Mouse (Mus musculus) MEL-GATA-1-ER (cell line): ENCODE results near the gene Phldb2.

Source experiments
- DNase-seq: peaks from one replicate; pipeline ENCODE4 v3.0.0-alpha.2; 2012; ENCODE audit warnings: low read depth; ENCODE audit errors: extremely low read depth

The Phldb2 gene

GRCm38 (mm10) chr16:45742615-45743476 lies 210.6 kb downstream of the Phldb2 start, which contains the start of gene Abhd10:
TSS of gene Abhd10 (minus strand) at chr16:45742955.
- peak; percentile 63 for DNase-seq

- no peak for DNase-seq
Observed at GRCm38 (mm10) chr16:45737880-45738279, 215.5 kb downstream of the Phldb2 start.

- DNase-seq: no peak
Observed at GRCm38 (mm10) chr16:45736724-45737123, 216.7 kb downstream of the Phldb2 start.

- no peak for DNase-seq
Observed at GRCm38 (mm10) chr16:45729163-45729562, 224.2 kb downstream of the Phldb2 start.

- DNase-seq: no peak
Observed at GRCm38 (mm10) chr16:45724742-45725102, 228.7 kb downstream of the Phldb2 start.

- no peak for DNase-seq
Observed at GRCm38 (mm10) chr16:45724061-45724741, 229.2 kb downstream of the Phldb2 start, which contains the start of gene Tagln3. TSS of gene Tagln3 (minus strand) at chr16:45724608.

GRCm38 (mm10) chr16:45723172-45723901 lies 230.1 kb downstream of the Phldb2 start:
- no peak for DNase-seq

GRCm38 (mm10) chr16:45722460-45722951 lies 230.9 kb downstream of the Phldb2 start:
- no peak for DNase-seq

GRCm38 (mm10) chr16:45720022-45720630 lies 233.3 kb downstream of the Phldb2 start:
- DNase-seq: no peak

GRCm38 (mm10) chr16:45718296-45718695 lies 235.1 kb downstream of the Phldb2 start:
- no peak for DNase-seq

GRCm38 (mm10) chr16:45714489-45715150 lies 238.8 kb downstream of the Phldb2 start:
- DNase-seq: no peak

- no peak for DNase-seq
Observed at GRCm38 (mm10) chr16:45713878-45714277, 239.5 kb downstream of the Phldb2 start.

GRCm38 (mm10) chr16:45713261-45713660 lies 240.1 kb downstream of the Phldb2 start:
- DNase-seq: no peak

GRCm38 (mm10) chr16:45711263-45711662 lies 242.1 kb downstream of the Phldb2 start:
- no peak for DNase-seq

- DNase-seq: no peak
Observed at GRCm38 (mm10) chr16:45699301-45699700, 254.1 kb downstream of the Phldb2 start.

- no peak for DNase-seq
Observed at GRCm38 (mm10) chr16:45697996-45698395, 255.4 kb downstream of the Phldb2 start.
